Mouse (Mus musculus) C2C12 (cell line): Measurements from ENCODE around the gene Cst7.

Experiments
- CEBPB ChIP-seq: IDR thresholded peaks from one replicate; pipeline ENCODE4 v1.6.1; 2011; ENCODE audit warnings: low read depth, mild to moderate bottlenecking, control low read depth, moderate library complexity
- CTCF ChIP-seq: IDR thresholded peaks from one replicate; pipeline ENCODE4 v1.5.1; 2011; ENCODE audit not compliant: control insufficient read depth, insufficient read depth, insufficient read length
- FOSL1 ChIP-seq: IDR thresholded peaks from one replicate; pipeline ENCODE4 v1.8.0; 2011; ENCODE audit warnings: mild to moderate bottlenecking, low read length; ENCODE audit not compliant: poor library complexity, insufficient read depth, severe bottlenecking
- MYOD1 ChIP-seq: IDR thresholded peaks from one replicate; pipeline ENCODE4 v1.6.1; 2011; ENCODE audit warnings: low read depth; ENCODE audit not compliant: control insufficient read depth, insufficient read length

DNA sequence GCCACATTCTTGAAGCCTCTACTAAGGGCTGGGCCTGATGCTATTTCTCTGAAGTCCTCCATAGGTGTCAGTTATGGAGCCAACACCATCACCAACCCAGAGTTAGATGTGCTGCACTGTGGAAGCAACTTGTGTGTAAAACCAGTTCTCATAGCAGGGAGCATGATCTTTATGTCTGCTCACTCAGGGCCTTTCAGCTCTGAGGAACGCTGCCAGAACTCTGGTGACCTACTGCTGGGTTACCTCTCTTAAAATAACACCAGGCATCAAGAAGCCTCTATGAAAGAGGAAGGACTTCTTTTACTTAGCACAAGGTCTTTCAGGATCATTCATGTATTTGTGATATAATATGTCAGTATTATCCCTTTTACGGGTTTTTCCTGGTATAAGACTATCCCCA lies 32.0 kb downstream of the Cst7 start:
- TF ChIP-seq CTCF (no peak), CEBPB (no peak), FOSL1 (no peak), MYOD1 (no peak)
